Mouse (Mus musculus): ENCODE measurements around the gene Hdc. TPM values are rescaled to one million over a fixed set of nuclear protein-coding genes. Genes with fewer than 3 reads are reported as not detected.

The Hdc gene
- 22.3 and 23.7 TPM in 2 replicates for polyA plus RNA-seq (2012; rRNA removed)

DNA sequence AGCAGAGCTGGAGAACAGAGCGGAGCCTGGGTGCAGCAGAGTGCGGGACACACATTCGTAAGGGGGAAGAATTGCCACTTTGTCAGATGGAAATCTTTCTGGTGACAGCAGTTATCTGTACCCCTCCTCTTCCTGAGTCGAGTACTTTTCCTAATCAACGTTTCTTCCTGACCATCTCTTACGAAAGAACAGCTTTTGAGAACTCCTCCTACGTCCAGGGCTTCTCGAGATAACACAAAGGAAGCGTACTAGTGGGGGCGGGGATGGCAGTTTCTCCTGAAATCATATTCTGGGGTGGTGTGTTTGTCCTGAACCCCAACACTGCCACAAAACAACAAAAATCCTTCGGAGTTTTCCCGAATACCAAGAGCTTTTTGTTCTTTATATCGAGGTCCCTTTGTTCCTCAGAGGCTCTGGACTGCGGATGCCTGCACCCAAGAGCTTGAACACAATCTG lies at the start of gene Hdc:
Gene Hdc, minus strand, starts transcription at position 51 of the 456 bp plus-strand sequence.
- TF ChIP-seq POLR2A (IDR thresholded peaks at IDR 0.05; ENCODE audit: control insufficient read depth, low read depth, low read length): no peak
- no peak for TF ChIP-seq CTCF (IDR thresholded peaks at IDR 0.05; ENCODE audit: control insufficient read depth, insufficient read depth, insufficient replicate concordance, low read depth, low read length)

DNA sequence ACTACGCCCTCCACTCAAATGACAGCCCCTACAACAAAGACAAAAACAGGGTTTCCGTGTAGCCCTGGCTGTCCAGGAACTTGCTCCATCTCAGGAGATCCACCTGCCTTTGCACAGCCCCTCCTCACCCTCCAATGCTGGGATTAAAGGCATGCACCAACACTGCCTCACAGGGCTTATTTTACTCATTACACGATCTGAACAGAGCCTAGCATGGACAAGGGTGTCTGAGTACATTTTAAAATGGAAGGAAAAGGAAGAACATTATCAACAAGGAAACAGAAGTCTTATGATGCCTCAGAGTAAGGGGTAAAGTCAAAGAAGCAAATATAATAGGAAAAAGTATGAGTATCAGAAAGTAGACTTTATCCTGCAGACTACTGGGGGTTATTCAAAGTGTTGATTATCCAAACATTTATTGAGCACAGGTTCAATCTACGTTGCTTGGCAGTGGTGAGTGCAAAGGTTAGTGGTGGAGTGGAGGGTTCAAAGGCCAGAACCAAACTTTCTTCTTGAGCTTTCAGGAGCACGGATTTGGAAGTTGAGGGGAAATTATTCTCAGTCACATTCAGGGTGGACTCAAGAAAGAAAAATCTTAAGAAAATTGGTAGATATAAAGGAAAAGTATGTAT lies 49.6 kb upstream of the Hdc start:
- H3K27me3 ChIP-seq (ENCODE audit: control insufficient read depth, insufficient read depth, low read length): no peaks in the 10 kb centered on the region
- no peak for TF ChIP-seq CTCF (IDR thresholded peaks at IDR 0.05; ENCODE audit: control insufficient read depth, insufficient read depth, insufficient replicate concordance, low read depth, low read length)
- no peak for TF ChIP-seq POLR2A (IDR thresholded peaks at IDR 0.05; ENCODE audit: control insufficient read depth, low read depth, low read length)
- H3K4me3 ChIP-seq (ENCODE audit: control insufficient read depth, low read depth, low read length): no peak overlapping the region
- H3K4me1 ChIP-seq (ENCODE audit: control insufficient read depth, insufficient read depth, low read length): peaks cover 2% of the 10 kb centered on the region
- H3K27ac ChIP-seq (ENCODE audit: control insufficient read depth, insufficient read depth, low read depth, low read length): no peak overlapping the region
- no peaks in the 10 kb centered on the region for H3K36me3 ChIP-seq (ENCODE audit: control insufficient read depth, insufficient read depth, low read length)

More for the DNA sequence above, at the start of gene Hdc:
- Histone ChIP-seq H3K4me1 (ENCODE audit: control insufficient read depth, insufficient read depth, low read length) (peaks cover 3% of the 10 kb centered on the region), H3K36me3 (ENCODE audit: control insufficient read depth, insufficient read depth, low read length) (no peaks in the 10 kb centered on the region), H3K4me3 (ENCODE audit: control insufficient read depth, low read depth, low read length) (no peak within 1 kb of the TSS), H3K27me3 (ENCODE audit: control insufficient read depth, insufficient read depth, low read length) (no peaks in the 10 kb centered on the region), H3K27ac (ENCODE audit: control insufficient read depth, insufficient read depth, low read depth, low read length) (peak within 1 kb of the TSS; percentile 61)

DNA sequence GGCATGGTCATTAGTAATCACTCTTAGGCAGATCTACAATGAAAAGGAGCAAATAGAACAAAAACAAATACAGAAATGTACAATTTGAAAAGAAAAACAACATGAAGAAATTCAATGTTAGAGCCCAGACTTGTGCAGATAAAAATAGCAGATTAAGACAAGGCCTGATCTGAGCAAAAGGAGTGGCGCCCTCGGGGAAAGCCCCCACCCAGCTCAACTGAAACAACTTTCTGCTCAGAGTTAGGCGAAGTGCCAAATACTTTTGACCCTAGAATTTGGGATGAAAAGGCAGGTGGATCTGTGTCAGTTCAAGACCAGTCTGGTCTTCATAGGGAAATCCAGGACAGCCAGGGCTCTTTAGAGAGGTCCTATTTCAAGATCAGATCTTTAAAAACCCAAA lies 46.9 kb upstream of the Hdc start:
- Histone ChIP-seq H3K27ac (ENCODE audit: control insufficient read depth, insufficient read depth, low read depth, low read length) (no peak overlapping the region), H3K4me3 (ENCODE audit: control insufficient read depth, low read depth, low read length) (no peak overlapping the region), H3K4me1 (ENCODE audit: control insufficient read depth, insufficient read depth, low read length) (no peaks in the 10 kb centered on the region), H3K36me3 (ENCODE audit: control insufficient read depth, insufficient read depth, low read length) (no peaks in the 10 kb centered on the region), H3K27me3 (ENCODE audit: control insufficient read depth, insufficient read depth, low read length) (no peaks in the 10 kb centered on the region)
- TF ChIP-seq POLR2A (IDR thresholded peaks at IDR 0.05; ENCODE audit: control insufficient read depth, low read depth, low read length): no peak
- no peak for TF ChIP-seq CTCF (IDR thresholded peaks at IDR 0.05; ENCODE audit: control insufficient read depth, insufficient read depth, insufficient replicate concordance, low read depth, low read length)

DNA sequence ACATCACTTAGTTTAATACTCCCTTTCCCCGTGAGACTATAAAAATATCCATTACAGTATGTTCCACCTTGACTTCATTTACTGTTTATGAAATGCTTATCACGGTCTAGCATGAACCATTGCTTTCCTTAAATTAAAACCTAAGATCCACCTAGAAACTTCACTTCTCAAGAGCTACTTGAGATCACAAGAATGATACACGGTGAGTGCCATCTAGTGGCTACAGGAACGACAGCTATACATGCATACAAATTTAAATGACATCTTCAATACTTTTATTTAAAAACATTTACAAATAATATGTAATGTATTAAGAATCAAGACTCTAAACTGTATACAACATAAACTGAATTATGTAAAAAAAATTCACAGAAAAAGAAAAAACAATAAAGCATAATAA lies 44.4 kb upstream of the Hdc start:
- no peaks in the 10 kb centered on the region for H3K27me3 ChIP-seq (ENCODE audit: control insufficient read depth, insufficient read depth, low read length)
- H3K4me3 ChIP-seq (ENCODE audit: control insufficient read depth, low read depth, low read length): no peak overlapping the region
- no peaks in the 10 kb centered on the region for H3K36me3 ChIP-seq (ENCODE audit: control insufficient read depth, insufficient read depth, low read length)
- TF ChIP-seq POLR2A (IDR thresholded peaks at IDR 0.05; ENCODE audit: control insufficient read depth, low read depth, low read length) (no peak), CTCF (IDR thresholded peaks at IDR 0.05; ENCODE audit: control insufficient read depth, insufficient read depth, insufficient replicate concordance, low read depth, low read length) (no peak)
- no peak overlapping the region for H3K27ac ChIP-seq (ENCODE audit: control insufficient read depth, insufficient read depth, low read depth, low read length)
- H3K4me1 ChIP-seq (ENCODE audit: control insufficient read depth, insufficient read depth, low read length): no peaks in the 10 kb centered on the region

DNA sequence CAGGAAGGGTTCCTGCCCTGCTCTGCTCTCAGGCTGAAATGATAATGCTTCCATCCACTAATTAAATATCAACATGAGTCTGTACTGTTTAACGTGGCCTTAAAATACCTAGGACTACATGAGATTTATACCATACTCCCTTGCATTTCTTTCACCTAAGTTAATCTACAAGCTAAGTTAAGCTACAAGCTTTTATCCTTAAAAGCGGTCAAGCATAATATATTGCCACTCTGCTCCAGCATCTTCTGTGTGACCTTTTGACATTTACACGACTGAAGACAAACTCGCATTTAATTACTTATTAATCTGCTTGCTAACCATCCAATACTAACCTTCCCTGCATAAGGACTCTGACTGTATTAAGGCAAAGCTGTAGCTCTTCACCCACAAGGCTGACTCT lies 33.8 kb upstream of the Hdc start:
- Histone ChIP-seq H3K4me1 (ENCODE audit: control insufficient read depth, insufficient read depth, low read length) (no peaks in the 10 kb centered on the region), H3K27ac (ENCODE audit: control insufficient read depth, insufficient read depth, low read depth, low read length) (no peak overlapping the region), H3K4me3 (ENCODE audit: control insufficient read depth, low read depth, low read length) (no peak overlapping the region), H3K27me3 (ENCODE audit: control insufficient read depth, insufficient read depth, low read length) (no peaks in the 10 kb centered on the region), H3K36me3 (ENCODE audit: control insufficient read depth, insufficient read depth, low read length) (peaks cover 5% of the 10 kb centered on the region)
- no peak for TF ChIP-seq CTCF (IDR thresholded peaks at IDR 0.05; ENCODE audit: control insufficient read depth, insufficient read depth, insufficient replicate concordance, low read depth, low read length)
- TF ChIP-seq POLR2A (IDR thresholded peaks at IDR 0.05; ENCODE audit: control insufficient read depth, low read depth, low read length): no peak

DNA sequence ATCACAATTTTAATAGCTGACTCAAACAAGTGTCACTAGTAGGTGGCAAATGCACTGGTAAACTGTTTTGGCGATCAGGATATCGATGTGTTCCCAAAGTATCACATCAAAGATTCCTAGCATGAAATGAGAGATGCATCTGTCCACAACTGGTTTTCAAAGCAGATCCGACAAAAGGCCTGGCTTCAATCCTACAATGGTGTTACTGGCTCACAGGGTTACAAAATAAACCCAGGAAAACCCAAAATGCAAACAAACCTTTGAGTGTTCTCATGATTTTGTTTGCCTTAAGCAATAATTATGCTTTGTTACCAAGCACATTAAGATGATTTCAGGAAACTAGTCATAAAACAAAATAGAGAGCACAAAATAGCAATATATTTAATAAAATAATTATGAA lies 28.7 kb upstream of the Hdc start:
- no peak for TF ChIP-seq CTCF (IDR thresholded peaks at IDR 0.05; ENCODE audit: control insufficient read depth, insufficient read depth, insufficient replicate concordance, low read depth, low read length)
- no peak for TF ChIP-seq POLR2A (IDR thresholded peaks at IDR 0.05; ENCODE audit: control insufficient read depth, low read depth, low read length)
- Histone ChIP-seq H3K27ac (ENCODE audit: control insufficient read depth, insufficient read depth, low read depth, low read length) (no peak overlapping the region), H3K4me3 (ENCODE audit: control insufficient read depth, low read depth, low read length) (no peak overlapping the region), H3K36me3 (ENCODE audit: control insufficient read depth, insufficient read depth, low read length) (peaks cover 5% of the 10 kb centered on the region), H3K27me3 (ENCODE audit: control insufficient read depth, insufficient read depth, low read length) (no peaks in the 10 kb centered on the region), H3K4me1 (ENCODE audit: control insufficient read depth, insufficient read depth, low read length) (no peaks in the 10 kb centered on the region)

DNA sequence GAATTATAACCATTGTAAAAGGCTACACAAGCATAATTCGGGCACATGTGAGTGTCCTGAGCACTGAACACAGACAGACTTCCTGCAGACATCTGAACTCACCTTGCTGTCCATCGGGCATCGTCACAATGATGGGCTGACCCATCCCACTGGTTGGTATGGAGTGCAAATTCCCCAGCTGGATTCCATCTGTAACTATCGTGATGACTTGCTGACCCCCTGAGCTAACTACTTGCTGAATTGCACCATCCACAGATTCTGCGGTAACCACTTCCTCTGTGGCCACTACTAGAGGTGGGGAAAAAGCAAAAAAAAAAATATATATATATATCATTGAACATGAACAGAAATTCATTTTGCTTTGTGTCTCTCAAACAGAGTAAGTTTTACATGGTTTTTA lies 27.4 kb upstream of the Hdc start:
- Histone ChIP-seq H3K4me1 (ENCODE audit: control insufficient read depth, insufficient read depth, low read length) (no peaks in the 10 kb centered on the region), H3K4me3 (ENCODE audit: control insufficient read depth, low read depth, low read length) (no peak overlapping the region), H3K27me3 (ENCODE audit: control insufficient read depth, insufficient read depth, low read length) (no peaks in the 10 kb centered on the region), H3K36me3 (ENCODE audit: control insufficient read depth, insufficient read depth, low read length) (peaks cover 5% of the 10 kb centered on the region), H3K27ac (ENCODE audit: control insufficient read depth, insufficient read depth, low read depth, low read length) (no peak overlapping the region)
- no peak for TF ChIP-seq POLR2A (IDR thresholded peaks at IDR 0.05; ENCODE audit: control insufficient read depth, low read depth, low read length)
- no peak for TF ChIP-seq CTCF (IDR thresholded peaks at IDR 0.05; ENCODE audit: control insufficient read depth, insufficient read depth, insufficient replicate concordance, low read depth, low read length)

All from testis, adult 2 months (tissue).